Mouse (Mus musculus) retina, postnatal 7 days (tissue): ENCODE measurements at regions not wholly inside any gene's neighbourhood (a gene's known extent, or its start where the extent isn't known, plus 50 kb on each side); places are given as distances from the start of the nearest gene placed in this dataset.
A peak's percentile ranks its signal among the peaks of the same experiment; 100 is the strongest.

Source experiments
- DNase-seq: peaks from one replicate; pipeline ENCODE4 v3.0.0-alpha.2; 2012; ENCODE audit warnings: low read depth, low spot score

DNA sequence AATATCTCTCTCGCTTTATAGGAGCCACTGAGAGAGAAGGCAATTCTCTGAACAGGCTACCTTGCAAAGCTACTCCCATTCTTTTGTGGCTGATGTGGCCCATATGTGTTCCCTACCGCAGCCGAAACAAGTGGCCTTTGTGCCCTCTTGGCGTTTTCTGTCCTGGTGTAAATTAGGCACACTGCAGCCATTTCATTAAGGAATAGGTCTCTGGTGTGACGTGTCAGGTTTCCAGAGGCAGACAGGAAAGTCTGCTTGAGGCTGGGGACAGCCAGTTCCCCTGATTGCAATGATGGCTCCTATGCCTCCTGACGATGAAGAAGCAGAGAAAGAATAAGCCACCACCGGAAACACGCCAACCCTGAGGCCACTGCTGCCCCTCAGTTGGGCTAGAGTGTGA lies 59.3 kb upstream of the Bcor start:
- no peak for DNase-seq

DNA sequence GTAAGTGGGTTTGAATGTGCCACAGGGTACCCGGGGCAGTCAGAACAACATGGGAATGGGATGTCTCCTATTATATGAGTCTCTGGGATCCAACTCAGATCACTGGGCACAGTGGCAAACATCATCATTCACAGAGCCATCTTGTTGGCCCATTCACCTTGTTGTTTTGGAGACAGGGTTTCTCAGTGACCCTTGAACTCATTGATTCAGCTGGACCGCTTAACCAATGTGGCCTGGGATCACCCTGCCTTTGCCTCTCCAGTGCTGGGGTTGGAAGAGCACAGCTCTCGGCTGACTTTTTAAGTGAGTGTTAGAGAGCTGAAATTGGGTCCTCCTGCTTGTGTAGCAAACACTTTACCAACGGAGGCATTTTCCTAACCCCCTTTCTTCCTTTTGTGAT lies 64.2 kb upstream of the Bcor start:
- no peak for DNase-seq

DNA sequence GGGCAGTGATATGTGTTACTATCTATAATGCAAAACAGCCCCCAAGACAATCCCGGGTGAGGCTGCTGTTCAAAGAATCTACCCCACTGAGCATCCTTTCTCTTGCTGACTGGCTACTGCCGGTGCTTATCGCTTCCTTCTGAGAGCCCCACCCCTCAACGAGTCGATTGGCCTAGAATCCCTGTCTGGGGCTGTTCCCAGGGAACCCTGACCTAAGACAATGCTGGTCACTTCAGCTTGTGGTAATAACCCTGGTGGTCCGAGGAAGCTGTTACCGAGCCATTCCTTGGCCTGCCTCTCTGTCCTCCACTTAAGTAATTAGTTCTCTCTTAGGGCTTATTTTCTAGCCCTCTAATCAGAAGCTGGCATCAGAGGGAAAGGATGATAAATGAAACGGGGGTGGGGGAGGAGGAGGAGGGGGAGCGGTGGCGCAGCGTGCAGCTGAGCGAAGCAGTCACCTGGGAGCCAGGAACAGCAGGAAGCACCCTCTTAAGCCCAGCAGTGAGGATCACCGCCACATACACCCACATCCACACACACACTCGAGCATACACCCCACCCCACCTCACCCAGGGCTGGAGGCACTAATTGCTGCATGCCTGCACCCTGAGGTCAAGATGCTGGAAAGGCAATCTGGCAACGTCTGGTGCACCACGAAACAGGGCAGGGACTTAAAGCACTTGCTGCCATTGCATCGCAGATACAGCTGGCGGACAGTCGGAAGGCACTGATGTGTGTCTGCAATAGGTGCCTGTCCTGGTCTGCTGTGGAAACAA lies 65.1 kb upstream of the Bcor start:
- DNase-seq = peak; percentile 13

DNA sequence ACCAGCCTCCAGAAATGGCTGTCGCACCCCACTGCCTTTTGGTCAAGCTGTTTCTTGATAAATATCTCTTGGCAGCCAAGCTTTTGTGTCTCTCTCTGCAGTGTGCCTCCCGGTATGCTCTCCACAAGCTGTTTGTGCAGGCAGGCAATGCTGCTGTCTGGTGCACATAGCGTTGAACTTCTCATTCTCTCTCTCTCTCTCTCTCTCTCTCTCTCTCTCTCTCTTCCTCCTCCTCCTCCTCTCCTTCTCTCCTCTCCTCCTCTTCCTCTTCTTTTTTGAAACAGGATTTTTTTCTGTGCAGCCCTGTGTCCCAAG lies 65.7 kb upstream of the Bcor start:
- no peak for DNase-seq

DNA sequence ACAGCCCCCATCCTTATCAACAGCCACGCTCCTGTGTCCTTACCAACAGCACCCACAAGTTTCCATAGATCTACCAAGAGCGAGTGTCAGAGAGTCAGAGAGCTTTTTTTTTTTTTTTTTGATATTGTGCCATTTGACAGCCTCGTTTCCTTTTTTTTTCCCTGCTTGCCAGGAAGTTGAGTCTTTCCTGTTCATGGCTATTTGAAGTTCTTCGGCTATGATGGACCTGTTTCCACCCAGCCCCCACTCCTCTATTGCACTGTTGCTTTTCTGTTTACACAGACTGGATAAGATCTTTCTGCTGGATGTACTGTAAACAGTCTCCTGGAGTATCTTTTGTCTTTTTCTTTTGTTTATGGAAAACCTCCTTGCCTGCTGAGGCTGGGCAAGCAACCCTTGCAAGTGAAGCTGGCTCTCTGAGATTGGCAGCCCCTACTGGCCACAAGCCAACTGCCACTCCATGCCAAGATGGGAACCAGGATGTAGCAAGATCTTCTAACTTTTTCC lies 80.4 kb upstream of the Bcor start:
- DNase-seq = no peak

DNA sequence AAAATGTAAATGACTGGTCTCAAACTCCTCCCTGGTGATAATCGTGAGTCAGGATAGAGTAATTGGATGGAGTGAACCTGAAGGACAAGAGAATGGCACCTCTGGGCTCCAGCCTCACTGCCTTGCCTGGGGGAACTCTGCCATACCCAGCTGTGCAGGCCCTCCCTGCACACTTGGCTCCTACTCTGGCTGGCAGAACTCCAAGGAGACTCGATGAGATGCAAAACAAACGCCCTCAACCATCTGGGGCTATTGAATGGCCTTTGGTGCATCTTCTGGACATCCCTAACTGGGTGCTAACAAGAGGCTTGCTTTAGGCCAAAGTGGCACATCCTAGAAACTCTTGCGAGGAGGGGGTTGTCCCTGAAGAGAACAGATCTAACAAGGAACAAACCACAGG lies 81.6 kb upstream of the Bcor start:
- DNase-seq = no peak

DNA sequence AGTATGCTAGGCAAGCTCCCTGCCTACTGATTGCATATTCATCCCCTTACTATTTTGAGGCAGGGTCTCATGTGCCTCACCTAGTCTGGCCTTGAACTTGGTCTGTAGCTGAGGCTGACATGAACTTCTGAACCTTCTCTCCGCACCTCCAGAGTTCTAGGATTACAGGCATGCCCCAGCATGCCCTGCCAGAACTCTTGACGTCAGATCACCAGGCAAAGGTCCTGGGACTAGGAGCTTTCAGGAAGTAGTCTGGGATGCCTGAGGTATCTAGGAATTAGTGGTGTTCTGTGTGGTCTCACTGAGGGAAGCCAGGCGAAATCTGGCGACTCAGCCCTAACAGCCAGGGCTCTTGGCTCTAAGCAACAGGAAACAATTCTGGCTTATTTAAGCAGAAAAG lies 88.9 kb upstream of the Bcor start:
- no peak for DNase-seq

DNA sequence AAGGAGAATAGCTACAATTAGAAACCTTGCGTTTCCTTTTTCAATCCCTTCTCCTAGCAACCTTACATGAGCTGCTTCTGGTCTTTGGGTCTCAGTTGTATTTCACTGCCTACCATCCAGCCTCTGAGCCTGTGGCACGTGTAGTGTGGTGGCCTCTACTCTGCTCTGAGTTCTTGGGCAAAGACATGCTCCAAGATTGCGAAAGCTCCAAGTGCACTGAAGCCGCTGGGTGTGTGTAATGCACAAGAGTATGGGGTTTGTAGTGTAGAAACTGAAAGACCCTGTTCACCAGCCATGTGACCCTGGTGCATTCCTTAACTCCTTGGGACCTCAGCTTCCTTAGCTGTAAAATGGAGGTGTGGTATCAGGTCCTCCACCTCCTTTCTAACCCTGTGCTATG lies 89.8 kb upstream of the Bcor start:
- DNase-seq = no peak

DNA sequence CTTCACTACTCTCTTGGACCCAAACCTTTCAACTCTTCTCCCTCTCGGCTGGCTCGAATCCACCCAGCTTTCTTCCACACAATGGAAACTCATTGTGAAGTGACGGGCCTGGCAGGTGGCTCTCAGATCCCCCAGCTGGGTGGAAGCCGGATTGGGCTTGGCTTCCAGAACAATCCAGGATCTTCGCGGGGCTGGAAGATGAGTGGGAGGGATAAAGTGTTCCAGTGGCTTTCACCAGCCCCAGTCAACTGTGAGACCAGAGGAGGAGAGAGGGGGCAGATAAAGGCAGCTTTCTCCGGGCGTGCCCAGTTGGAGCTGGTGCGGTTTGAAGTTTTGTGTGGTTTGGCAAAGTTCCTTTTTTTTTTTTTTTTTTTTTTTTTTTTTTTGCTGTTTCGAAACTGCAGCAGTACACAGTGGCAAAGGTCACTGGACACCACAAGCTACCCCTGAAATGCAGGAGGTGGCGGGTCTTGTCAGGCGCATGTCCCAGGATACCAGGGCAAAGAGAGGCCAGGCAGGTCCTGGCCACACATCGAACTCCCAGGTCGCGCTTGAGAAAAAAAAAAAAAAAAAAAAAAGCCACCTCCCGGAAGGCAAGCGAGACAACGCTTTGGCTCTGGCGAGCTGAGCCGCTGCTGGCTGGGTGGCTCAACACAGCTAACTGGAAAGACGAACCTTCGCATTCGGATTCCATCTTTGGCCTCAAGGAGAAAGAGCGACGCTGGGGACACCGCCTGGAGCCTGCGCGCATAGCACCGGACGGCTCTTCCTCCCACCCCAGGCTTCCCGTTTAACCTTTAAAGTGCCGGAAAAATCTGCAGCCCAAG lies 91.9 kb upstream of the Bcor start:
- DNase-seq = peak; percentile 46

DNA sequence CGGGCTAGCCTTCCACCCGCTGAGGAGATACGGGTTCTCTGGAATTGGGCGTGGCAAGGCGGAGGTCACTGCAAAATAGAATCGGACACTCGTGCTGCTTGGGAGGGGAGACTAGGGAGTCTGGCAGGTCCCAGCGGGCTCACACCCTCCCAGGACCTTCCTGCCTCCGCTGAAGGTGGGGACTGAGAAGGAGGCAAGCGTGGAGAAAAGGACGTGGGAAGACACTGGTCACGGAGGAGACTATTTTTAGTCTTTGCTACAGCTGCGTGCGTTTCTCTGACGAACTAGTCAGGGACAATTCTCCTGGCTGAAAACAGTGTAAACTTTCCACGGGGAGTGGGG lies 92.5 kb upstream of the Bcor start:
- DNase-seq = no peak

DNA sequence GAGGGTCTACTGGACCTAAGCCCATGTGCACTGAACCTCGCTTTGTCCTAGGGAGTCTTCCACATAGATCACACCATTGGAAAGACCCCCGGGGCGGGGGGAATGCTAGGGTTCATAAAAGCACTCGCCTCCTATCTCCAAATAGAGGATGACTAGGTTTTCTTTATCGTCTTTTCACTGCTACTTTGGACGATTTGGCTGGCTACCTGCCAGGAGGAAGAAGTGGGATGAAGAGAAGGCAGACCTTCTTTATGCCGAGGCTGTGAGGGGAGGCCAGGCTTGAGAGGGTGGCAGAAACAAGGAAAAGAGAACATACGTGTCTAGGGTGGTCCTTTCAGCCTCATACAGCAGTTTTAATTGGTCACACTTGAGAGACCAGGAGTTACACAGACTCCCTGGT lies 96.6 kb upstream of the Bcor start:
- no peak for DNase-seq

DNA sequence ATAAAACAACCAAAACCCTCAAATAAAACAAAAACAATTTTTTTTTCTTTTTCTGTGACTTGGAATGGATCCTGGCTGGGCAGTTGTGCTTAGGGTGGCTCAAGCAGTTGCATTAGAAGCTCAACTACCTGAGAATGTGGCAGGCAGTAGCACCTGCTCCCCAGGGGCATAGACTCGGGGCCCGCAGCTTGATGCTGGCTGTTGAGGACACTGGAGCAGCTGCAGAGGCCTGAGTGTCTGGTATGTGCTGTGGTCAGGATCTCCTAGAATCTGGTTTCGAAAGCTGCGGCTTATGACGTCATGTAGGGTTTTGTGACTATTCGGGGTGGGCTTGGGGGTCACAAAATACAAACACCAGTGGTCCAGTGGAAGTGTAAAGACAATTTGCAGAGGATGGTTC lies 103.7 kb upstream of the Bcor start:
- DNase-seq = no peak

DNA sequence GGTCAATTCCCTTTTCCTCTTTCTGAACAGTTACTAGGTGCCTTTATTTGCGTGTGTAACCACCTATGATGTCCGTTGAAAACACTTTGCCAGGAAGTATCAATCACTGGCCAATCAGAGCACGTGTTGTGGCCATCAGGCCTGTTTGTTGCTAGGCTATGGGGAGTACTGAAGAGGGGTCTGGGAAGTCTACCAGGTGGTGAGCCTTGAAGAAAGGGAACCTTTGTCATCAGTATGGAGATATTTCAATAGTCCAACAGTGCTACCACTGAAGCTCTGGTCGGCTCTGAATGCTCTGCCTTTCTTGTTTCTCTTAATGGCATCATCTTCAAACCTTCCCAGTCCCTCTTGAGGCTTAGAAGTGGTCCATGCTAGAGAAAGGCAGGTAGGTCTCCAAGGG lies 124.6 kb upstream of the Bcor start:
- no peak for DNase-seq

DNA sequence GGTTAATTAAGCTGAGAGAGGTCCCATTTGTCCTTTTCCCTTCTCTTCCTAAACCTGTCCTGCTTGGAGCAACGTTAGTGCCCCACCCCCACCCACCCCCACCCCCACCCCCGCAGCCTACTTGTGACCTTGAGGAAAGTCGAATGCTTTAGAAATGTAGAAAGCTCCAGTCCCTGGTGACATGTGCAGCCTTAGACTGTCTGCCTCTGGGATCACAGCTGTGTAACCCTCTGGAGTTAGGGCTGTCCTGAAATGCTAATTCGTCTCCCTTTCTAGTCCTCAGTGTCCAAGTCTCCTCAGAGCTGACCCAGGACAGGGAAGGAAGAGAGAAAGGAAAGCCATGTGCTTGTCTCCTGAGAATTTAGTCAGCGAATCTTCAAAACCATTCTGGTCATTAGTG lies 125.0 kb upstream of the Bcor start:
- DNase-seq = no peak

DNA sequence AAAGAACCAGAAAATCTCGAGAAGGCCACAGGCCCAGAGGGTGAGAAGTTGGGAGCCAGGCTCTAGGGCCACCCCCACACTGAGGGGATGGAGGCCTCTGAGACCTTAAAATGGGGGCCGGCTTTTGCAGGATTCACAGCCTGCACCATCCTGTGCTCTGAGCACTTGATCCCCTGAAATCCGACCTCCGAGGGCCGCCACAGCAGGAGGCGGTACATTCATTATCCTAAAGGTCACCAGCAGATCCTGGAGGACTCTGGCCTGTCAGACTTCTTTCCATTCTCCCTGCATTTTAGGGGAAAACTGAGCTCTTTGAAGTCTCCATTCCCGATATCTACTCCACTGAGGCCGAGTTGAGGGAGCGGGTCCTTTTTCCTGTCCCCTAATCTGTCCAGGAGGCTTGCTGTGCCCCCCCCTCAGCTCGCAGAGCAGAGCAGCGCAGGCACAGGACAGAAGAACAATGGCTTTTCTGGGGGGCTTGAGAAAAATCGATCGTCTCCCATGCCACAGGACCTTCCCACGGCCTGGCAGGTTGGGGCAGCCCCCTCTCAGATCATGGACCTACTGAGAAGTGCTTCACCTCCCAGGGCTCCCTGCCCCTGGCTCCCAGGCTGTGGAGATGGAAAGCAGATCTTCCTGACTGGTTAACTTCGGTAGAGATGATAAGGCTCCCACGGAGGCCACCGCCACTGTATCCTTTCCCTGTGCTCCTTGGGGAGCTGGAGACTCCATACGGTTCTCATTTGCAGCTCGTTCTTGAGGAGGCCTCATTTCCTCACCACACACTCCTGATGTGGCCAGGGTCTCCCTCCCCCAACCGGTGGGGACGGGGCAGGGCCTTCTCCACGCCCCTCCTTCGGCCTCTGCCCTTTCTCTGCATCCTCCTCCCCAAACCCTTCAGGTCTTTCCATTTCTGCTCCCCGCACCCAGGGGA lies 126.1 kb upstream of the Bcor start:
- no peak for DNase-seq

DNA sequence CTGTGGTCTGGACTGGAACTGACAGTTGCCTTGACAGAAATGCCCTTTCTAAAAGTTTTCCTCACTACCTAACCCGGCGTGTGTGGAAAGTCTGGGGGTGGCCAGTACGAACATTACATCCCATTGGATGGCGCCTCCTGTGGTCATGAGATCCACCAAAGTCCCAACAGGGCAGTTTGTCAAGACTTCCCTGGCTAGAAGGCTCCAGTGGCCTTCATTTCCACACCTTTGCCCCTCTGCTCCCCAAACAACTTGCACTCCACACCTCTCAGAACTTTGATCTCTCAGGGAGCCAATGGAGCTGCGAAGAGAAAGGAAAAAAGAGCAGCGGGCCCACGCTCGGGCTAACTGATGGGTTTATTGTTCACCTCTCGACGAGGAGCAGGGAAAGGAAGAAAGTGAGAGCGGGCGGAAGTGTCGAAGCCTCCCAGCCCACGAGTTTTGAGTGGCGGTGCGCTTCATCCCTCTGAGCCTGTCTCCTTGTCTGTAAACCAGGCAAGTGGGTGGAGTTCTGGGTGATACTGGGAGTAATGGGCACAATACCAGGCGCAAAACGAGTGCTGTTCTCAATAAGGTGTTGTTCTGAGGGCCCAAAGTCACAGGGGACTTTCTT lies 126.9 kb upstream of the Bcor start:
- DNase-seq = no peak

DNA sequence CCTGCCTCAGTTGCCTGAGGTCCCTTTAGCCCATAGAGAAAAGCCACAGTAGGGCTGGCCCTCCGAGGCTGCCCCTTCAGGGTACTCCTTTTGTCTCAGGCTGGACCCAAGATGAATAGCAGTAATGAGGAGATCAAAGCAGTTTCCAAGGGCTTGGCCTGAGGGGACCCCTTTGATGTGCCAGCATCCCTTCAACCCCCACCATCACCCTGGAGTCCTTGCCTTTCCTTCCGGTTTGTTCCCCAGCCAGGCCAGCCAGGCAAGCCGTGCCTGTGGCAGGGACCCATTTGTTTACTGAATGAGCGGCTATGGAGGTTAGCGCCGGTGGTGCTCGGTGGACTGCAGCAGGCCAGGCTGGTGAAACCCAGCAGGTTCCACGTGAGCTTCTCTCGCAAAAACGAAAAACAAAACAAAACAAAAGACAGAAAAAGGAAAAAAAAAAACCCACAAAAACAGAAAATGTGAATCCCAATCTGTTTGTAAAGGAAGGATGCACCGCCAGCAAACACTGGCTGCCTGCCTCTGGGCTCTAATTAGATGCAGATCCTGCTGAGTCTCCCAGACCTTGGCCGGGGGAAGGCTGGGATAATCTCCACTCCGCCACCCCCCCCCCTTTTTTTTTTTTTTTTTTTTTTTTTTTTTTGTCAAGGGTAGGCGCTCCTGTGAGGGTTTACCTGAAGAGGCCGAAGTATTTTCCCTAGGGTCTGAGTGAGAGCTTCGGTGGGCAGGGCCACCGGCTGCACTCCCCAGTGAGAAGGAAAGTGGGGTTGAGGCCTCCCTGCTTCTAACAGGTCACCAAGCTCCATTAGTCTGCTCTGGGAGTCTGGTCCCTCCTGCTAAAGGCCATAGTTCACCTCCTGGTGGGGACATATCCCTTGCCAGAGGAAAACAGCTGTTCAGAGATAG lies 127.8 kb upstream of the Bcor start:
- DNase-seq = peak; percentile 2

DNA sequence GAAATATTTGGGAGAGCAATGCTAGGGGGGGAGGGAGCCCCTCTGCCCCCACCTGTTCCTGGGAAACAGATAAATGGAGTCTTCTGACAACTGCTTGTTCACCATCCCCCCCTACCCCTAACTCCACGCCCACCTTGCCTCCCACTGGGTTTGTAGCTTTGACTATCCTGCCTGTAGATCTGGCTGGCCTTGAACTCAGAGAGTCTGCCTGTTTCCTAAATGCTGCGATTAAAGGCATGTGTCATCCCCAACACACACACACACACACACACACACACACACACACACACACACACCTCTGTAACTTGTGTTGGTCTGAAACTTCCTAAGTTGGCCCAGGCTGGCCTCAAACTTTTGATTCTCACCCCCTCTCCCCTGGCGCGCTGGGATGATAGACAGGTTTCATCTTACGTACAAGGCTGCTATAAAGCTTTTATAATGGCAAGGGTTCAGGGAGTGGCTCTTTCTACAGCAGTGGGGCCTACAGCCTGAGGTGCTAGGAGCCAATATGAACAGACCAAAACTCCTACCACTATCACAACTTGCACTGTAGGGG lies 128.5 kb upstream of the Bcor start:
- DNase-seq = no peak

DNA sequence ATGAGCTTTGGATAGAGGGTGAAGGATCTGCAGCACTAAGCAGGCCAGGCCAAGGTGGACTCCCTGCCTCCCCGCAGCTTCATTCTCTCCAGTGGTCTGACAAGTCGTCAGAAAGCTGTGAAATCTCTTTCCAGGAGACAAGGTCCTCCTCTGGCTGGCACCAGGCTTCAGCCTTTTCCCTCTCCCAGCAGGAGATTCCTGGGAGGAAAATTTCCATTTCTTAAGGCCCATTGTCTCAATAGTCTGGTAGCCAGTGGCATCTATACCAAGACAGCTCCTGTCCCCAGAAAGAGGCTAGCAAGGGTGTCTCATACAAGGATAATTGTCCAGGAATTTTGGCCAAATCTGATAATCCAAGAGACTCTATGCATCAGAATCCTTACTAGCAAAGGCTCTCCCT lies 133.0 kb upstream of the Bcor start:
- DNase-seq = no peak

DNA sequence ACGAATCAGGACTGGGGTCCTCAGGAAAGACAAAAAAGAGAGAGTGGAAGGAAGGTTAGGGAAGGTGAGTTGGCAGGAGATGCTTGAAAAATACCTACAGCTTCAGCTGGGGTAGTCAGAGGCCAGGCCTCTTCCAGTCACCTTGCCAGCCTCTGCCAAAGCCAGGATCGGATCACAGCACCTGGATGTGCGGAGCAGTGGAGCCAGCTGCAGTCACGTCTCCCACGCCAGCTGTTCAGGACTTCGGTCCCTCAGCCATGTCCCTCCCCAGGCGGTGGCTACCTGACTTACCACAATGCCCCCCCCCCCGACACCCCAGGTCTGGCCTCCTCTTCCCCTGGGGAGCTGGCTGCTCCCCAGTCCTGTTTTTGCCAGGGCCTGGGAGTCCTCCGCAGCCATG lies 134.3 kb upstream of the Bcor start:
- DNase-seq = no peak
